Mouse (Mus musculus) cerebellum, postnatal 25 days (tissue): ENCODE data around the gene Tmprss11d.

Experiments
- DNase-seq, 2 experiments: peaks; one replicate each; pipeline ENCODE4 v3.0.0; 2021; ENCODE audit warnings: mixed read lengths in 2 of 2

The Tmprss11d gene

DNA sequence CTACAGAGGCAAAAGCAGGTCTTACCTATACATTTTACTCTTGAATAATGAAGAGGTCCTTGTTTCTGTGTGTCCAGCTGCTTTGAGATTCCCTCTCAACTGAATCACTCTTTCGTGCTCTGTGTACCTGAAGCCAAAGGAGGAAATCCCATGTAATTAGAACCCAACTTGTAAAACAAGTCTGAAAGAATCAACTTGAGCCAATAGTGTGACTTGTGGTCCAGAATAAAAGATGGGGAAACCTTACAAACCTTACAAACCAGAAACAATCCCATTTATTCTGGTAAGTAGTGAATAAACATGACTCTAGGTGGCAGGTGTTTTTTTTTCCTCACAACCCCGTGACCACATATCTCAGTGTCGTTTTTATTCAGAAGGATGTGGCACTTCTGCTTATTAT is at the start of gene Tmprss11d:
Gene Tmprss11d (minus strand): TSS at position 101 of the 400 bp plus-strand sequence.
- no peak for DNase-seq

DNA sequence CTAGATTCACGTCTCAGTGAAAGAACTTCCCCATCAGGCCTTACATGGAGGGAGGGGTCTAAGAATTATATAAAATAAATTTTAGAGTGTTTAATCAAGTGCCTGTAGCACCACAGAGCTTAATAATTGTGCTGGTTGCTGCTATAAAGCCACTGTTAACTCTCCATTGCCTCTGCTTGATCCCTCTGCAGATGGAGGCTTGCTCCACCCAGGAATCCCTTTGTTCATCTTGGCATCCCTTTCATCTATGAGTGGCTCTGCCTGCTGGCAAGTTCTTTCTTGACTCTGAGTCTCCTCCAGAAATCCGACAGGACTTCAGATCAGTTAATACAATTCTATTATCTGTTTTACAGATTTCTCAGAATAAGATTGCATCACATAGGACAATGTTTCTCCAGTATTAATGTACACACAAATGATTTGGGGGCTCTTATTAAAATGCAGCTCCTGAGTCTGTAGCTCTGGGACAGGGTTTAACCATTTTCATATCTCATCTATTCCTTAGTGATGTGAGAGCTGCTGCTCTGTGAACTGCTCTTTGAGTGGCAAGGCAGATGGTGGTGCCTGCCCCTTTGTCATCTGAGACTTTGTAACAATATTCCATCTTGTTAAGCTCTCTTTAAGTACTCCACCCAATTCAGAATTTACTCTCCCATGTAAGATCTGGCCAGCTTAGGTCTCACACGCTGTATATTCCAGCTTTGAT is 48.3 kb upstream of the Tmprss11d start:
- DNase-seq, result no peak

DNA sequence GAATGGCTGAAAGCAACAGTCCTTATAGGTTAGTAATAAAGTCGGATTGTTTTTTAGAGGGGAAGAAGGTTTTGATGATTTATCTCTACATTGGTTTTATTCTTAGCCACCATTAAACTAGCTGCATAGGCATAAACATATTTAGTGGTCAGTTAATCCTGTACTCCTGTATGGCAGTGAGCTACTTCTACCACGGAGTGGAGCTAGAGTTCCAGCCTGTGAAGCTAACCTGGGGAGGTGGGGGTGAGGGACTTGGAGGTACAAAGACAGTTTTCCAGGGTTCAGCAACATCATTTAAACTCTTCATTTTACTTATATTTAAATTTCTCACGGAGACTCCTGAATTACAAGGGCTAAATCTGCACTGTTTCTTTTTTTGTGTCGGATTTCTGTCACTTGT is 46.3 kb upstream of the Tmprss11d start:
- DNase-seq, result no peak

DNA sequence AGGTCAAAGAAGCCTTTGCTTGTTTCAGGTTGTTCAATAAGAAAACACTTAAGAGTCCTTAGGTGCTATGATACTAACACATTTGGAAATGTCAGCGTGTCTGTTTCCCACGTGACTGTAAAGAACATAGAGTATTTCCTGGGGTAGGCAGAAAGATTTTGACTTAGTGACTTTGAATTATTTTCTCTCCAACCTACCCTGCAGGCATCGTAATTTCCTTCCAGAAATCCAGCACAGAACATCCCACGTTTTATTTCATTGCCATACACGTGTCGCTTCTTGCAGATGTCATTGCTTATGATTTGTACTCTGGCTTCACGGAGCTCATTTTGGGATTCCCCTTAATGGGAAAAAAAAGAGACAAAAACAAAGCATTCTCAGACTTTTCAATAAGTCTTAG is 41.1 kb upstream of the Tmprss11d start:
- DNase-seq, result no peak

DNA sequence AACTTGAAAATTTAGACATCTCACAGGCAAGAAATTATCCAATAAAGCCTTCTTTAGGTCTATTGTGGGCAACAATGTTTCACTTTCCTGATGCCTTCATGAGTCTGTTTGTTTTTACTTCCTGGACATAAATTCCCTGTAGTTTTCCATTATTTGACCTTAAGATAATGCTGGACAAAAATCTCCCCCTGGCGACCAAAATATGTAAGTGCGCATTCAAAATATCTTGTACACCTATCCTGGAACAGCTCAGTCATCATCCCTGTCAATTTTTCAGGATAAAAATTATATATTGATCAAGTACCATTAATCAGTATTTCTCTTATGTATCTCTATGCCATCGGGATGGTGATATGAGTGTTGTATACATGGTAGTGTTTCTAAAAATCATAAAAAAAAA is 37.6 kb upstream of the Tmprss11d start:
- peak; percentile 14 to 64 for DNase-seq

DNA sequence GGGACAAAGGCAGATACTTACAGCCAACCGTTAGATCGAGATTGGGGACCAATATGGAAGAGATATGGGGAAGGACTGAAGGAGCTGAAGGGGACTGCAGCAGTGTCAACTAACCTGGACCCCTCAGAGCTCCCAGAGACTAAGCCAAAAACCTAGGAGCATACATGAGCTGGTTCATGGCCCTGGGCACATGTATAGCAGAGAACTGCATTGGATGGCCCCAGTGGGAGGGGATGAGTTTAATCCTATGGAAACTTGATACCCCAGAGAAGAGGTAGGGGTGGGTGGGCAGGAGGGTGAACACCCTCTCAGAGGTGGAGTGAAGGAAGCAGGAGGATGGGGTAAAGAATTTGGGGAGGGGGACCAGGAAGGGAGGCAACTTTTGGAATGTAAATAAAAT is 34.7 kb upstream of the Tmprss11d start:
- no peak for DNase-seq

DNA sequence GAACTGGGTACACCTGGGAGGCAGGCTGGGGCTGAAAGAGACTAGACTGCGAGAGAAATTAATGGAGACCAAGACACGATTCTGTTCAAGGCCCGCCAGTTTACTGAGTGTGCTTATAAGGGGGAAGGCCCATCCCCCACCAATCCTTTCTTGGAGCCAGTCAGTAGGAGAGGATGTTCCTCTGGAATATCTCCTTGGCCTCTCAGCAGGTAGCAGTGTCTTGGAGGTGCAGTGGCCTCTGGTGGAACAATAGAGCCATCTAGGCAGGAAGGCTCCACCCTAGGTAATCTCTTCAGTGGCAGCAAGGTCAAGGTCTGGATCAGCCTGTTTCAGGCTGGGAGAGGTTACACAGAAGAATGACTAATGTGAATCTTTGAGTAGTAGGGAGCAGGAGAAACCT is 34.0 kb upstream of the Tmprss11d start:
- no peak for DNase-seq

DNA sequence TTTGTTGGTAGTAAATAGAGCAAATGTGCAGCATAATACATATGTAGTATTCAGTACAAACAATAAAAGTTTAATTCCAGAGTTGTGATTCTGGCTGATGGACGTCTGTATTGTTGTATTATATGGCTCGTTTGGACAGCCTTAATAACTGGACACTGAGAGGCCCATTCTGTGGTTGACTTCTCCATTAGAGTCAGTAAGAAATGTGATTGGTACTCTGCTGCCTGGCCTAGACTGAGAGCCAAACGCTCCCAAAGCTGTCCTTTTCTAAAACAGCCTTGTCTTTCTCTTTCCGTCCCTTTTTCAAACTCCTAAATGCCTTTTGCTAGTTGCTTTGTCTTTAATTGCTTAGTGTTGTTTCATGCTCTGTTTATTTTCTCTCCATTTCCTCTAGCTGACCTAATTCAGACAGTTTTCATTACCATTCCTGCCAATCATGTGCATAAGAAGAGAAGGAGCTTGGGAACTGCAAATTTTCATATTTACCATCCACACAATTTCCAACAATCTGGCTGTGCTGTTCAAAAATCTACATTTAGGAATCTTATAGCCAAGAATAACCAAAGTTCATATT is 13.7 kb downstream of the Tmprss11d start:
- DNase-seq, result peak; percentile 9 to 13

DNA sequence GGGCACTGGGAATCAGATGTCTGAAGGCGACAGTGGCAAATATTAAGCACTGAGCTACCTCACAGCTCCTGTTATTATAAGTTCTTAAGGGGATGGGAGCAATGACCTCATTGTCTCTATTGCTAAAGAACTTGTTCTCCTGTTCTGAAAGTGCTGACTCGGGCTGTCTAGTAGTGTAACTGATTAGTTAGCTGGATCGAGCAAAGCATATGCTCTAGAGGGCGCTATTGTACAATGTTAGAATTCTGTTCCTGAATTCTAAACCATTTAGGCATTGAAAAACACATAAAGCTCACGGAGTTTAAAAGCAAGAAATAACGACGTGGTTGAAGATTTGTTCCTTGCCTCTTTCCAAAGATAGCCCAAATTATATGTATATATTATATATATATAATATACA is 20.3 kb downstream of the Tmprss11d start:
- DNase-seq, result peak; percentile 25 to 66

DNA sequence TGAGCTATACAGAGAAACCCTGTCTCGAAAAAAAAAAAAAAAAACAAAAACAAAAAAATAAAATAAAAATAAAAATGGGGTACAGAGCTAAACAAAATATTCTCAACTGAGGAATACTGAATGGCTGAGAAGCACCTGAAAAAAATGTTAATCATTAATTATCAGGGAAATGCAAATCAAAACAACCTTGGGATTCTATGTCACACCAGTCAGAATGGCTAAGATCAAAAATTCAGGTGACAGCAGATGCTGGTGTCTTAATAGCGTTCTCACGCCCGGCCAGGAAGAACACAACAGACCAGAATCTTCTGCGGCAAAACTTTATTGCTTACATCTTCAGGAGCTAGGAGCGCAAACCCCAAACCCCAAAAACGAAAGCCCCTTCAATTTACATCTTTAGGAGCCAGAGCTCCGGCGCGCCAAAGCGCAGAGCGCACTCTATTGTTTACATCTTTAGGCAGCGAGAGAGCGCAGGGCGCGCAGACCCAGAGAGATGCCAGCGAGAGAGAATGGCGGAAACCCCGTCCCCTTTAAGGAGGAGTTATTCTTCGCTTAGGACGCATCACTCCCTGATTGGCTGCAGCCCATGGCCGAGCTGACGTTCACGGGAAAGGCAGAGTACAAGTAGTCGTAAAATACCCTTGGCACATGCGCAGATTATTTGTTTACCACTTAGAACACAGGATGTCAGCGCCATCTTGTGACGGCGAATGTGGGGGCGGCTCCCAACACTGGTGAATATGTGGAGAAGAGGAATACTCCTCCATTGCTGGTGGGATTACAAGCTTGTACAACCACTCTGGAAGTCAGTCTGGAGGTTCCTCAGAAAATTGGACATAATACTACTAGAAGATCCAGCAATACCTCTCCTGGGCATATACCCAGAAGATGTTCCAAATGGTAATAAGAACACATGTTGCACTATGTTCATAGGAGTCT is 54.9 kb downstream of the Tmprss11d start:
- DNase-seq, result peak in 1 of 2 experiments; percentile 13

DNA sequence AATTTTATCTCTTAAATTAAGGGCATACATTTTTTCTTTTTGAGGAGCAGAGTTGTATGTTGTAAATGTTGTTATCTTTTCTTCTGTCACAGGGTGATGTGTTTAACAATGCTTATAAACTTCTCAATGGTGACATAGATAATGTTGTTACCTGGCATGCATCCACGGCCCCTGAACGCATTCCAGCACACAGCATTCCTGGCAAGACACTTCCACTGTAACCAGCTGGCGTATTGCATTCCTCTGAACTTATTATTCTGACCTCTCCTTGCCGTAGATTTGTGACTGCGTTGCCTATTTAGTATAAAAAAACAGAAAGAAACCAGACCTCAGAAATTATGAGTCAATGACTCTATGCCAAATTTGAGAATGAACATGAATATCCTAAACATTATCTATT is 67.1 kb downstream of the Tmprss11d start:
- peak; percentile 87 to 93 for DNase-seq

DNA sequence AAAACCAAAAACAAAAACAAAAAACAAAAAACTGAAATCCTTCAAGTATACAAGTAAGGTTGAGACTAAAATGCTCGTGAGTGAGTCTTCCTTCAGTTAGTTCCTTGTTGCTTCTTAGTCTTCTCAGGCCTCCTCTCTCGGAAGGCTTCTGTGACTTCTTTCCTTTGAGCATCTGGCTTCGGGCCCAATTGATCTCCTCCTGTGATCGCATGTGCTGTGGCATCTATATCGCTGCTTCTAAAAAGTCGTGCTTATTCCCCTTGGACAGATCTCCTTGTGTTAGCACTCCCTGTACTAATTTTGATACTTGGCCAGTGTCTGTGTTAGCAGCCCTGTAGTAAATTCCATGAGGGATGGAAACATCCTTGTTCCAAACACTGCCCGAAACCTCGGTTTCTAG is 69.3 kb downstream of the Tmprss11d start:
- DNase-seq, result peak; percentile 41 to 66

DNA sequence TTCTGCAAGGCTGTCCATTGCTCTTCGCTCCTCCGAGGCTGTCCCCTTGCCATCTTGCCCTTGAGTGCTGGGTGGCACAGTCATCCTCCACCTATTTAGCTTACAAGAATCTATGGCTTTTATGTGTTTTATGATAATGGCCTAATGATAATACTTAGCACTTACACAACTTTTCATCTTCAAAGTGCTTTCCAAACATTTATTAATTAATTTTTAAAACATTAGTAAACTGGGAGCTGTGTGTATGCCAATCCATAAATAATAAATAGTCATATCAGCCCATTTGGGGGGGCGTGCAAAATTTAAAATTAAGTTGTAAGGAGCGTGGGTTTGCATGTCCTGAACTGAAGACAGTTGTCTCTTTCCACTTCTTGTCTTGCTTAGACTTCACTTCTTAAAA is 84.0 kb downstream of the Tmprss11d start, which contains the start of gene Tmprss11c:
Gene Tmprss11c (minus strand): TSS at position 101 of the 400 bp plus-strand sequence.
- DNase-seq, result no peak
